Mouse (Mus musculus) lung, embryonic 15.5 days (tissue): Measurements from ENCODE around the gene Zscan12. TPM values are rescaled to one million over a fixed set of nuclear protein-coding genes. Genes with fewer than 3 reads are reported as not detected.
A peak's percentile ranks its signal among the peaks of the same experiment; 100 is the strongest.
"Not testable (repeated sequence)": the region's sequence is repeated elsewhere in the genome, so short reads cannot be mapped to it uniquely, and the experiment has no call there.

Experiments
- ATAC-seq: fragments of 200-750 bp; cut with Nextera tagmentation; 2 replicates; pipeline ENCODE4 v1.8.0; 2017; ENCODE audit warnings: moderate number of reproducible peaks, borderline replicate concordance; ENCODE audit not compliant: low FRiP score, low TSS enrichment; ENCODE audit errors: extremely low read depth
- H3K27ac ChIP-seq: fragments of 300-500 bp; sonication (generic); 2 replicates; pipeline ENCODE4 v1.5.1; 2015; ENCODE audit warnings: moderate library complexity, mild to moderate bottlenecking, inconsistent platforms
- H3K27me3 ChIP-seq: fragments of 300-500 bp; sonication (generic); 2 replicates; pipeline ENCODE4 v1.6.1; 2015; ENCODE audit warnings: inconsistent platforms
- H3K36me3 ChIP-seq: fragments of 300-500 bp; sonication (generic); 2 replicates; pipeline ENCODE4 v1.6.1; 2015; ENCODE audit warnings: inconsistent platforms
- H3K4me1 ChIP-seq: fragments of 300-500 bp; sonication (generic); 2 replicates; pipeline ENCODE4 v1.6.1; 2015; ENCODE audit warnings: inconsistent platforms
- H3K4me2 ChIP-seq: fragments of 300-500 bp; sonication (generic); 2 replicates; pipeline ENCODE4 v1.6.1; 2015; ENCODE audit warnings: inconsistent platforms, mild to moderate bottlenecking, moderate library complexity
- H3K4me3 ChIP-seq: fragments of 300-500 bp; sonication (generic); 2 replicates; pipeline ENCODE4 v1.5.1; 2015; ENCODE audit warnings: mild to moderate bottlenecking, inconsistent platforms
- H3K9ac ChIP-seq: fragments of 300-500 bp; sonication (generic); 2 replicates; pipeline ENCODE4 v1.6.1; 2015; ENCODE audit warnings: inconsistent platforms
- H3K9me3 ChIP-seq: fragments of 300-500 bp; sonication (generic); 2 replicates; pipeline ENCODE4 v1.6.1; 2016; ENCODE audit warnings: inconsistent platforms
- WGBS: fragments of 180-500 bp; shearing (Covaris S2); methylation state at CpG from one replicate; pipeline ENCODE4 v1.1.7; 2015; 5-methylcytosine and 5-hydroxymethylcytosine counted together
- polyA plus RNA-seq: library from polyadenylated mRNA; unstranded; fragments of >200 nt; fragmentation: Nextera tagmentation; extraction: Ambion mirVana; gene quantifications from 2 replicates; pipeline ENCODE4 v1.2.1, GENCODE M21; 2015

Gene Zscan12
- polyA plus RNA-seq, 1 experiment from 2014 or later, result 13.3 TPM

DNA sequence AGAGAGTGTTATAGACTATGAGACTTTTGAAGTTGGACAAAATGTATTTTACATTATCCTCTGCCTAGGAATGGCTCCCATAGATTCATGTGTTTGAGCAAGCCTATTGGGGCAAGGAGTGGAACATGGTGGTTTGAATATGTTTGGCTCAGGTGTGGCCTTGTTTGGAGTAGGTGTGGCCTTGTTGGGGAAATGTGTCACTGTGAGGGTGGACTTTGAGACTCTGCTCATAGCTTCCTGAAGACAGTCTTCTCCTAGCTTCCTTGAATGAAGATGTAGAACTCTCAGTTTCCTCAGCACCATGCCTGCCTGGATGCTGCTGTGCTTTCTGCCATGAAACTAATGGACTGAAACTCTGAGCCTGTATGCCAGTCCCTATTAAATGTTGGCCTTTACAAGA lies 12.0 kb upstream of the Zscan12 start:
- H3K27ac ChIP-seq, result no peak overlapping the region
- H3K4me1 ChIP-seq, result no peaks in the 10 kb centered on the region
- no peak for ATAC-seq
- H3K9me3 ChIP-seq, result no peaks in the 10 kb centered on the region
- H3K9ac ChIP-seq, result no peak overlapping the region
- H3K4me3 ChIP-seq, result no peak overlapping the region
- no peak overlapping the region for H3K4me2 ChIP-seq
- H3K27me3 ChIP-seq, result no peaks in the 10 kb centered on the region
- H3K36me3 ChIP-seq, result no peaks in the 10 kb centered on the region

DNA sequence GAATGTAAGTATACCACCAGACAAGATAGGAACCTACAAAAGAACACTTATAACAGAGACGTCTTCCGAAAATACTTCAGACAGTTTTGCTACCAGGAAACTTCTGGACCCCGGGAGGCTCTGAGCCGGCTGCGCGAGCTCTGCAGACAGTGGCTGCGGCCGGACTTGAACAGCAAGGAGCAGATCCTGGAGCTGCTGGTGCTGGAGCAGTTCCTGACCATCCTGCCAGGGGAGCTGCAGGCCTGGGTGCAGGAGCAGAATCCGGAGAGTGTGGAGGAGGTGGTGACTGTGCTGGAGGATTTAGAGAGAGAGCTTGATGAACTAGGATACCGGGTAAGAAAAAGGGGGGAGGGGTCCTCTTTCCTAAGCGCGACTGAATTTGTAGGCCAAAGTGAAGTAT lies 1.1 kb downstream of the Zscan12 start:
- no peaks in the 10 kb centered on the region for H3K27me3 ChIP-seq
- 56% methylated on average over 12 of the region's 12 CpGs for WGBS
- H3K9ac ChIP-seq, result no peak overlapping the region
- H3K9me3 ChIP-seq, result no peaks in the 10 kb centered on the region
- peaks cover 13% of the 10 kb centered on the region for H3K4me1 ChIP-seq
- ATAC-seq, result no peak
- H3K27ac ChIP-seq, result no peak overlapping the region
- peak overlapping the region; percentile 83 for H3K4me3 ChIP-seq
- peak overlapping the region; percentile 59 for H3K4me2 ChIP-seq
- peaks cover 10% of the 10 kb centered on the region for H3K36me3 ChIP-seq

GRCm38 (mm10) chr13:21366635-21367034 lies 4.0 kb downstream of the Zscan12 start:
- ATAC-seq, result no peak
- Histone ChIP-seq H3K27me3 (no peaks in the 10 kb centered on the region), H3K4me2 (no peak overlapping the region), H3K36me3 (peaks cover 35% of the 10 kb centered on the region), H3K4me1 (peaks cover 13% of the 10 kb centered on the region), H3K9me3 (no peaks in the 10 kb centered on the region), H3K27ac (no peak overlapping the region), H3K9ac (no peak overlapping the region), H3K4me3 (no peak overlapping the region)
- WGBS, result 66% methylated on average over 6 of the region's 6 CpGs

GRCm38 (mm10) chr13:21372700-21373099 lies 10.1 kb downstream of the Zscan12 start:
- Histone ChIP-seq H3K36me3 (peaks cover 34% of the 10 kb centered on the region), H3K27me3 (no peaks in the 10 kb centered on the region), H3K4me3 (no peak overlapping the region), H3K4me2 (no peak overlapping the region), H3K9ac (no peak overlapping the region), H3K9me3 (no peaks in the 10 kb centered on the region), H3K27ac (no peak overlapping the region), H3K4me1 (no peaks in the 10 kb centered on the region)
- 77% methylated on average over 2 of the region's 2 CpGs for WGBS
- ATAC-seq, result no peak

- Histone ChIP-seq H3K27ac (no peak overlapping the region), H3K9ac (no peak overlapping the region), H3K4me3 (no peak overlapping the region), H3K4me2 (no peak overlapping the region), H3K9me3 (no peaks in the 10 kb centered on the region), H3K27me3 (no peaks in the 10 kb centered on the region), H3K36me3 (no peaks in the 10 kb centered on the region), H3K4me1 (no peaks in the 10 kb centered on the region)
- ATAC-seq, result no peak
- WGBS, result 80% methylated on average over 2 of the region's 2 CpGs
Measured at GRCm38 (mm10) chr13:21377773-21378172, 15.2 kb downstream of the Zscan12 start.

GRCm38 (mm10) chr13:21395211-21395610 lies 32.6 kb downstream of the Zscan12 start:
- H3K36me3 ChIP-seq, result peaks cover 66% of the 10 kb centered on the region
- ATAC-seq, result no peak

DNA sequence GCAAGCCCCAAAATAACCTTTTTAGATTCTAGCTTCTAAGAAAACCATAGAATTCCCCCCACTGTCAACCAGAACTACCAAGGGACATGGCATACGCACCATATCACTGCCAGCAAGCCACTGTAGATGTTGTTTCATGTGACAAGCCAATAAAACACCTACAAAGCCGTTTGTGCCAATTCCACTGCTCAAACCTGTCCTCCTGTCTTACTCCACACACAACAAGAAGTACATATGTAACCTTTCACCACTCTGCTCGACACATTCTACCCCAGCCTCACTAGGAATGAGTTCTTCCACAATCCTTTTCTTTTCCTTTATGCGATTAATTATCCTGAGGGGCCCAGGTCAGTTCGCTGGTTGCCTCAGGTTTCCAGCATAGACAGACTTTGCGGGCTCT lies 33.0 kb downstream of the Zscan12 start:
- H3K4me3 ChIP-seq, result no peak overlapping the region
- H3K9ac ChIP-seq, result no peak overlapping the region
- 89% methylated on average over 6 of the region's 6 CpGs for WGBS
- no peaks in the 10 kb centered on the region for H3K27me3 ChIP-seq
- H3K9me3 ChIP-seq, result no peaks in the 10 kb centered on the region
- 0 out of 2 replicates have a peak, but pooled peaks cover 6% of the 10 kb centered on the region for H3K4me1 ChIP-seq
- no peak overlapping the region for H3K4me2 ChIP-seq
- H3K27ac ChIP-seq, result no peak overlapping the region
- no peak for ATAC-seq
- H3K36me3 ChIP-seq, result peaks cover 62% of the 10 kb centered on the region

More at GRCm38 (mm10) chr13:21395211-21395610, 32.6 kb downstream of the Zscan12 start:
- H3K9me3 ChIP-seq, result no peaks in the 10 kb centered on the region
- no peak overlapping the region for H3K9ac ChIP-seq
- H3K4me2 ChIP-seq, result no peak overlapping the region
- H3K4me3 ChIP-seq, result no peak overlapping the region
- no peak overlapping the region for H3K27ac ChIP-seq
- no peaks in the 10 kb centered on the region for H3K27me3 ChIP-seq
- WGBS, result 95% methylated on average over 1 of the region's 1 CpGs
- 0 out of 2 replicates have a peak, but pooled peaks cover 3% of the 10 kb centered on the region for H3K4me1 ChIP-seq

GRCm38 (mm10) chr13:21396048-21396447 lies 33.4 kb downstream of the Zscan12 start:
- H3K4me3 ChIP-seq, H3K4me1 ChIP-seq, H3K27me3 ChIP-seq, H3K9ac ChIP-seq, H3K27ac ChIP-seq, H3K4me2 ChIP-seq, H3K9me3 ChIP-seq: not testable (repeated sequence)
- H3K36me3 ChIP-seq, result peaks cover 57% of the 10 kb centered on the region
- 94% methylated on average over 18 of the region's 18 CpGs for WGBS
- ATAC-seq, result 0 out of 2 replicates have a peak, but pooled peaks have one; percentile 31

- 75% methylated on average over 2 of the region's 2 CpGs for WGBS
- no peak for ATAC-seq
- Histone ChIP-seq H3K27me3 (no peaks in the 10 kb centered on the region), H3K9me3 (no peaks in the 10 kb centered on the region), H3K4me2 (no peak overlapping the region), H3K4me3 (no peak overlapping the region), H3K9ac (no peak overlapping the region), H3K27ac (no peak overlapping the region), H3K36me3 (peaks cover 44% of the 10 kb centered on the region), H3K4me1 (peaks cover 11% of the 10 kb centered on the region; the same call in 1 of the 2 replicates)
Measured at GRCm38 (mm10) chr13:21397486-21397885, 34.9 kb downstream of the Zscan12 start.

DNA sequence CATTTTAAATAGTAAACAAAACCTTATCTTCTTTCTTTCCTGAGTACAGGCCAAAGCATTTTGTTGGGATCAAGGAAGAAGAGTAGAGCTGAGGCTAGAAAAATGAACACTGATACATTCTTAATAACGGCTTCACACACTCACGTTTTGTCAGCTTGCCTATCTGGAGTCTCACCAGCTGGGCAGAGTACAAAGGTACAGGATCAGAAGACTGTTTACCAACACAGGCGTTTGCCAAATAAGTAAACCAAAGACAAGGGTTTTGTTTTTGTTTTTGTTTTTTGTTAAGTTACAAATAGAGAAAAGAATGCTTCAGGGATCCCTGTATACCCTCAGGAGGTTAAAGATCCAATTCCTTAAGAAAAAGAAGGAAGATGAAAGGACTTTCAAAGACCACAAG lies 38.5 kb downstream of the Zscan12 start:
- H3K9ac ChIP-seq, result 0 out of 2 replicates have a peak overlapping the region, but pooled peaks have one; percentile 92
- no peak for ATAC-seq
- no peaks in the 10 kb centered on the region for H3K27me3 ChIP-seq
- peaks cover 11% of the 10 kb centered on the region; the same call in 1 of the 2 replicates for H3K4me1 ChIP-seq
- H3K4me2 ChIP-seq, result peak overlapping the region; percentile 62
- H3K27ac ChIP-seq, result no peak overlapping the region
- WGBS, result 68% methylated on average over 3 of the region's 3 CpGs
- peaks cover 17% of the 10 kb centered on the region for H3K36me3 ChIP-seq
- peak overlapping the region; percentile 89 for H3K4me3 ChIP-seq
- no peaks in the 10 kb centered on the region for H3K9me3 ChIP-seq

GRCm38 (mm10) chr13:21401636-21402286 lies 39.1 kb downstream of the Zscan12 start:
- 5% methylated on average over 12 of the region's 12 CpGs for WGBS
- Histone ChIP-seq H3K27me3 (no peaks in the 10 kb centered on the region), H3K4me2 (peak overlapping the region; percentile 62), H3K27ac (peak overlapping the region; percentile 82), H3K9me3 (no peaks in the 10 kb centered on the region), H3K4me1 (peaks cover 11% of the 10 kb centered on the region; the same call in 1 of the 2 replicates), H3K4me3 (peak overlapping the region; percentile 89), H3K9ac (peak overlapping the region; percentile 92), H3K36me3 (peaks cover 12% of the 10 kb centered on the region)
- 0 out of 2 replicates have a peak, but pooled peaks have one; percentile 46 for ATAC-seq

GRCm38 (mm10) chr13:21402287-21402846 lies 39.7 kb downstream of the Zscan12 start, which contains the start of gene Zkscan3:
Gene Zkscan3 (minus strand): TSS chr13:21402755.
- peaks cover 11% of the 10 kb centered on the region for H3K4me1 ChIP-seq

More at GRCm38 (mm10) chr13:21402287-21402846, 39.7 kb downstream of the Zscan12 start, which contains the start of gene Zkscan3:
- no peaks in the 10 kb centered on the region for H3K9me3 ChIP-seq
- peaks cover 12% of the 10 kb centered on the region for H3K36me3 ChIP-seq
- H3K4me3 ChIP-seq, result peak within 1 kb of the TSS; percentile 89
- under 1% methylated on average over 35 of the region's 35 CpGs for WGBS
- H3K9ac ChIP-seq, result peak within 1 kb of the TSS; percentile 92
- no peaks in the 10 kb centered on the region for H3K27me3 ChIP-seq
- H3K4me2 ChIP-seq, result peak within 1 kb of the TSS; percentile 62
- peak within 1 kb of the TSS; percentile 82 for H3K27ac ChIP-seq
- peak; percentile 94 for ATAC-seq
